Mouse (Mus musculus): ENCODE data around the gene Josd1.

DNA sequence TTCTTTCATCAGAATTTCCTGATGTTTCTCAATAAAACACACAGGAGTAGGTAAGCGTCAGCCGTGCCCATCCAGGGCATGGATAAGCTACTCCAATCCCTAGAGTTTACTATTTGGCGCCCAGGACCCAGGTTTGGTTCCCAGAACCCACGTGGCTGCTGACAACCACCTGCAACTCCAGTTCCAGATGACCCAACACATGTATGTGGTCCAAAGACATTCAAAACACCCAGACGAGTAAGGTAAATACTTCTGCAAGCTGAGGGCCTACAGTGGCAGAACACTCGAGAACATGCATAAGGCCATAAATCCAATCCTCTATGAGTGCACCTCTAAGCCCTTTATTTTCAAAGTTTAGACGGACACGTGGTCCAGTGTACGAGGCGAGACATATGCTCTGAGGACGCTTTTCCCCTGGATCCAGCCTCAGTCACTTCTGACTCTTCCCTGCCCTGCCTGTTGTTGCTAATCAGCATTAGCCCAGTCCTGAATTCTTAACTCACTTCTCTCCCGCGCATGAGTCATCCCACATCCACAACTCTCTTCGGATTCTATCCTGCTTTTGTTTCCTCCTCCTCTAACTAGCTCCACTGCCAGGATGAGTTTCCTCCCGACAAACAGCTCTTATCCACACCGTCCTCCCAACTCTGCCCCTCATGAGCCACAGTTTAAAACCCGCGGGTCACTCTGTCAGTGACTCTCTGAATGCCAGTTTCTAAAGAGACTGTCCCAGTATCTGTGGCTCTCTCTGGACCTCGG is 3.8 kb downstream of the Josd1 start:
- TF ChIP-seq POLR2A (IDR thresholded peaks at IDR 0.05; ENCODE audit: extremely low read depth, insufficient read depth, low read length): no peak
- no peak for TF ChIP-seq CTCF (IDR thresholded peaks at IDR 0.05; ENCODE audit: low read depth, low read length)
